Mouse (Mus musculus): ENCODE results near the gene 5530401A14Rik. TPM values are rescaled to one million over a fixed set of nuclear protein-coding genes. Genes with fewer than 3 reads are reported as not detected.

Gene 5530401A14Rik
- total RNA-seq, 2 experiments from 2014 or later: not detected

- ATAC-seq (replicated peaks; ENCODE audit: poor library complexity): no peak
Observed at GRCm38 (mm10) chr11:81923626-81924025, 63.2 kb downstream of the 5530401A14Rik start.

DNA sequence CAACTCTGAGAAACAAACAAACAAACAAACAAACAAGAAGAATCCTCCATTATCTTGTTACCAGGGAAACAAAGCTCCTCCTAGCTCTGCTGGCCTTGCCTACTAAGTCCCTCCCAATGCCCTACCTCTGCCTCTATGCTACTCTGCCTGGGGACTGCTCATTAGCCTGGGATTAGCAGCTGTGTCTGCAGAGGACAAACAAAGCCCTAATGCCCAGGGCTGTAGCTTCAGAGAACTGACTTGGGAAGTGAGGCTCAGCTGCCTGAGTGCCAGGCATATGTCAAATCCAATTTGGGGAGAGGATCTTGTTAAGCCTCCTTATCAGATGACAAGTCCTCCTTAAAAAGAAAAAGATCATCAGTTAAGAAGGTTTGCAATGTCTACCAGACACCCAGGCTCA, 65.9 kb downstream of the 5530401A14Rik start:
- ATAC-seq (replicated peaks; ENCODE audit: poor library complexity): no peak

GRCm38 (mm10) chr11:81937516-81937915, 77.0 kb downstream of the 5530401A14Rik start:
- no peak for ATAC-seq (replicated peaks; ENCODE audit: poor library complexity)

DNA sequence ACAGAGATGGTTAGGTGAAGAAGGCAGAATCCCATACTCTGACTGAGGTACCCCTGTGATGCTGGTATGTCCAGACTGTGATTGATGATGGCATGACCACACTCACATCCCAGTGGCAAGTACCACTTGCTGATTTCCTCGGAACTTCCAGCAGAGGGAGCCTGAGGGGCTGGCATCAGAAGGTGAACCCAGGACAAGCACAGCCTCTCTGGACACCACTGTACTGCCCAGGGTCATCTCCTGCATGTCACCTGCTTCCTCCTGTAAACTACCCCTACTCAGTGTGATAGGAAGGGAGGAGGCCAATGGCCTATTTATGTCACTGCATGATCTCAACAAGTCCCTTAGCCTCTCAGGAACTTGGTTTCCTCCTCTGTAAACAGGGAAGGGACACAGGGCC, 80.5 kb downstream of the 5530401A14Rik start:
- 0 out of 2 replicates have a peak, but pooled peaks have one; percentile 34 for ATAC-seq (replicated peaks; ENCODE audit: poor library complexity)

- ATAC-seq (replicated peaks; ENCODE audit: poor library complexity): no peak
Observed at GRCm38 (mm10) chr11:81942167-81942566, 81.7 kb downstream of the 5530401A14Rik start.

Other genes with a start within 250 kb of the 5530401A14Rik start
- not detected in 2 replicates for gene Asic2, start 107.8 kb downstream of the 5530401A14Rik start, total RNA-seq (2015)
- not detected in 2 replicates for gene Asic2, start 107.8 kb downstream of the 5530401A14Rik start, total RNA-seq (2017)
- gene Ccl2, start 174.9 kb downstream of the 5530401A14Rik start, total RNA-seq (2015): 1.6 and 7.4 TPM in 2 replicates
- 1.1 and 2.5 TPM in 2 replicates for gene Ccl2, start 174.9 kb downstream of the 5530401A14Rik start, total RNA-seq (2017)
- not detected in 2 replicates for gene Gm17268, start 177.9 kb downstream of the 5530401A14Rik start, total RNA-seq (2015)
- not detected in 2 replicates for gene Gm17268, start 177.9 kb downstream of the 5530401A14Rik start, total RNA-seq (2017)
- not detected in 2 replicates for gene Ccl7, start 185.0 kb downstream of the 5530401A14Rik start, total RNA-seq (2015)
- not detected in 2 replicates for gene Ccl7, start 185.0 kb downstream of the 5530401A14Rik start, total RNA-seq (2017)
- gene Ccl11, start 197.2 kb downstream of the 5530401A14Rik start, total RNA-seq (2015): not detected in 2 replicates
- not detected in 2 replicates for gene Ccl11, start 197.2 kb downstream of the 5530401A14Rik start, total RNA-seq (2017)
- gene Ccl12, start 241.2 kb downstream of the 5530401A14Rik start, total RNA-seq (2015): not detected in 2 replicates
- gene Ccl12, start 241.2 kb downstream of the 5530401A14Rik start, total RNA-seq (2017): not detected in 2 replicates